In the genomic region with DNA sequence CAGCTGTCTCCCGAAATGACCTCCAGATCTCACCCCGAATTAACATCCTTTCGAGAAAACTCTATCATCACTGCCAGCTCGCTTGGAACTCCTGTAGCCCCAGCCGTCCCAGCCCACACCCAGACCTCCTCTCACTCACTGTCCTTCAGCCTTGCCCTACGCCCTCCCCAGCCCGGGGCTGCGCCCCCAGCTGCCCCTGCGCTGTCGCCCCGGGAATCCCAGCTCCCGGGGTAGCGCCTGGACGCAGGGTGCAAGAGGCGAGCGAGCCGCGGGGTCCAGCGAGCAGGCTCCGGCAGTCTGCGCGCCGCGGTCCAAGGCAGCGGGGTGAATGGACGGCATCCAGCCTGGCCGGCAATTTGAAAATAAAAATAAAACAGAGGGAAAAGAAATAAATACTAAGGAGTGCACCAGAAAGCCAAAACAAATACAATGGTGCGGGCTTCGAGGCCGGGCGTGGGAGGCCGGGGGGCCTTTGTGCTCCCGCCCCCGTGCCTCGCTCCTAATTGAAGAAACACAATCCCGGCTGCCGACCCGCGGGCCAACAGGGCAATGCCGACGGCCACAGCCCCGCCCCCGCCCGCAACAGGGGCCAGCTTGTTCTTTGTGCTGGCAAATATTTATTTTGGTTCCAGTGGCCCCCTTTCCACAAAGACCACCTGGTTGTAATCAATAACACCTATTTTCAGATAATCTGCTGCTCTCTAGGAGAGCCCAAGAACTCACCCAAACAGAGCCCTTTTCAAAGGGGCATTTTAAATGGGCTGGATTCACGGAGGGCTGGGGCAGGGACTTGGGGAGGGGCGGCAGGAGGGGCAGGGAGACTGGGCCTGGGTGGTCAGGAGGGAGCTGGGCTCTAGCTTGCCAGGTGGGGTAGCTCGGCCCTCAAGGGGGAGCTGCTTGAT, we compare ENCODE assay signal across 7 mouse cellular contexts. TPM values are rescaled to one million over a fixed set of nuclear protein-coding genes. Genes with fewer than 3 reads are reported as not detected.
A peak's percentile ranks its signal among the peaks of the same experiment; 100 is the strongest.
DNase-seq lines count a peak whose midpoint lies in the region; ATAC-seq and TF ChIP-seq lines count a peak whose summit lies in the region.

No protein-coding gene starts in this region.

- peak; percentile 60 for ATAC-seq in forebrain, embryonic 14.5 days
- no peak for ATAC-seq in intestine, embryonic 14.5 days (replicated peaks; ENCODE audit: low FRiP score, low TSS enrichment, low read depth)

- no peaks in the 10 kb centered on the region for H3K9me3 ChIP-seq in E14TG2a.4 (ENCODE audit: low read length)
- no peaks in the 10 kb centered on the region for H3K9me3 ChIP-seq in forebrain, embryonic 14.5 days (replicated peaks; ENCODE audit: control insufficient read depth, low read length)
- H3K9me3 ChIP-seq in intestine, embryonic 14.5 days (ENCODE audit: control insufficient read depth, low read length) = no peaks in the 10 kb centered on the region

- no peak overlapping the region for H3K27ac ChIP-seq in forebrain, embryonic 14.5 days (ENCODE audit: low read depth, low read length)
- no peak overlapping the region for H3K27ac ChIP-seq in intestine, embryonic 14.5 days (ENCODE audit: low read depth)

- peak overlapping the region; percentile 66 for H3K9ac ChIP-seq in forebrain, embryonic 14.5 days (ENCODE audit: low read length)
- H3K9ac ChIP-seq in intestine, embryonic 14.5 days (ENCODE audit: low read length) = peak overlapping the region; percentile 47; the same call in 1 of the 2 replicates

- H3K36me3 ChIP-seq in E14TG2a.4 (ENCODE audit: insufficient read depth, low read length) = no peaks in the 10 kb centered on the region
- no peaks in the 10 kb centered on the region for H3K36me3 ChIP-seq in forebrain, embryonic 14.5 days (ENCODE audit: control insufficient read depth, insufficient read depth, low read length)
- no peaks in the 10 kb centered on the region for H3K36me3 ChIP-seq in intestine, embryonic 14.5 days (ENCODE audit: control insufficient read depth, insufficient read depth, low read length)

- WGBS in forebrain, embryonic 14.5 days = under 1% methylated on average over 47 of the region's 47 CpGs
- WGBS in intestine, embryonic 14.5 days = 4% methylated on average over 47 of the region's 47 CpGs

- H3K4me1 ChIP-seq in E14TG2a.4 (replicated peaks; ENCODE audit: low read depth, low read length) = peaks cover 33% of the 10 kb centered on the region
- peaks cover 8% of the 10 kb centered on the region; the same call in 1 of the 2 replicates for H3K4me1 ChIP-seq in forebrain, embryonic 14.5 days (ENCODE audit: control insufficient read depth, insufficient read depth, low read length)
- peaks cover 14% of the 10 kb centered on the region; the same call in 1 of the 2 replicates for H3K4me1 ChIP-seq in intestine, embryonic 14.5 days (replicated peaks; ENCODE audit: control insufficient read depth, insufficient read depth, low read length)

- no peak for TF ChIP-seq CTCF in E14TG2a.4 (conservative IDR thresholded peaks at IDR 0.05; ENCODE audit: low read length)

- peaks cover 59% of the 10 kb centered on the region for H3K27me3 ChIP-seq in E14TG2a.4 (ENCODE audit: insufficient read depth, low read length)
- peaks cover 49% of the 10 kb centered on the region for H3K27me3 ChIP-seq in forebrain, embryonic 14.5 days (replicated peaks; ENCODE audit: control insufficient read depth, insufficient read depth, low read length)
- peaks cover 15% of the 10 kb centered on the region; the same call in 1 of the 2 replicates for H3K27me3 ChIP-seq in intestine, embryonic 14.5 days (replicated peaks; ENCODE audit: control insufficient read depth, insufficient read depth, low read length)

- peak overlapping the region; percentile 90 for H3K4me2 ChIP-seq in forebrain, embryonic 14.5 days (ENCODE audit: low read length)
- peak overlapping the region; percentile 87 for H3K4me2 ChIP-seq in intestine, embryonic 14.5 days (ENCODE audit: low read length)

- H3K4me3 ChIP-seq in E14TG2a.4 (replicated peaks; ENCODE audit: low read length) = peak overlapping the region; percentile 76
- peak overlapping the region; percentile 38 for H3K4me3 ChIP-seq in forebrain, embryonic 14.5 days (ENCODE audit: low read depth, low read length)
- peak overlapping the region; percentile 36 for H3K4me3 ChIP-seq in intestine, embryonic 14.5 days (ENCODE audit: low read depth, low read length)

- peak; percentile 23 for DNase-seq in ZHBTc4 (ENCODE audit: low read depth, low spot score)
- DNase-seq in forebrain, embryonic 14.5 days (ENCODE audit: low spot score) = peak; percentile 12
- peak; percentile 65 for DNase-seq in intestine, embryonic 14.5 days (ENCODE audit: low spot score)
- peak; percentile 27 for DNase-seq in lung, postnatal 10 days
- DNase-seq in testis, postnatal 10 days (ENCODE audit: low spot score) = peak; percentile 51
- DNase-seq in ovary, postnatal 14 days (ENCODE audit: low spot score) = no peak

RNA-seq across cellular contexts. Expression of a gene that starts 37.0 kb away (rescaled TPM):
- polyA plus RNA-seq in forebrain, embryonic 14.5 days (2014; fragmentation: Nextera tagmentation; extraction: Ambion mirVana) = not detected in 2 replicates
- polyA plus RNA-seq in intestine, embryonic 14.5 days (2014; fragmentation: Nextera tagmentation; extraction: Ambion mirVana) = not detected in 2 replicates
